Mouse (Mus musculus) thymus, postnatal 36 days (tissue): ENCODE data around the gene Abhd2.

ENCODE experiments used
- DNase-seq, 2 experiments: peaks; one replicate each; pipeline ENCODE4 v3.0.0; 2022; ENCODE audit warnings: mixed read lengths in 2 of 2

Gene Abhd2

GRCm38 (mm10) chr7:79333419-79333818 is 60.4 kb downstream of the Abhd2 start:
- DNase-seq, result no peak

- no peak for DNase-seq
Observed at GRCm38 (mm10) chr7:79336362-79336910, 63.4 kb downstream of the Abhd2 start.

GRCm38 (mm10) chr7:79345902-79346301 is 72.9 kb downstream of the Abhd2 start:
- DNase-seq, result peak; percentile 40 to 50

GRCm38 (mm10) chr7:79346555-79347075 is 73.6 kb downstream of the Abhd2 start:
- no peak for DNase-seq

DNA sequence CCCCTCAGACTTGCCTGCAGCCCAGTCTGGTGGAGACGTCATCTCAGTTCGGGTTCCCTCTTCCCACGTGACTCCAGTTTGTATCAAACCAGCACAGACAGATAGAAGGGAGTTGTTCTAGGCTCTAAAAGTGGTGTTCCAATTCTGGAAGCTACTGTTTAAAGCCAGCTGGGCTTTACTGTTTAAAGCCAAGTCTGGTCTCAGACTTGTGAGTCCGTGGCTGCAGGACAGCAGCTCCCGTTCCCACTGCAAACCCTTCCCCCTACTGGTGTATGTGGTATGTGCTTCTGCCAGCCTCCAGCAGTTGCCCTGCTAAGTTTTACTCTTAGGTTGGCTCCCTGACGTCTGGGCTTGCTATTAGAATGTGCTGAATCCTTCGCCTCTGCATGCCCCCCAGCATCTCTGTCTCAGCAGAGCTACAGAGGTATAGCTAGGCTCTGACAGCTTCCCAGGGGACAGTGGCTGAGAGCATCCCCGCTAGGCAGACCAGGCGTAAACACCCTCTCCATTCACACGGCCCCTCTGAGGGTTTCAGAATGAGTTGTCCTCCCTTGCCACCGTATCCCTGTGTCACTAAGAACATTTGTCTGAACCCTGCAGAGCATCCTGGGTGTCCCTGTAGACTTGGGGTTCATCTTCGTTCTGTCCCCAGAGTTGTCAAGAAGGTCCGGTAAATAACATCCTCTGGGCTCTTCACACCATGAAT is 74.3 kb downstream of the Abhd2 start:
- no peak for DNase-seq

DNA sequence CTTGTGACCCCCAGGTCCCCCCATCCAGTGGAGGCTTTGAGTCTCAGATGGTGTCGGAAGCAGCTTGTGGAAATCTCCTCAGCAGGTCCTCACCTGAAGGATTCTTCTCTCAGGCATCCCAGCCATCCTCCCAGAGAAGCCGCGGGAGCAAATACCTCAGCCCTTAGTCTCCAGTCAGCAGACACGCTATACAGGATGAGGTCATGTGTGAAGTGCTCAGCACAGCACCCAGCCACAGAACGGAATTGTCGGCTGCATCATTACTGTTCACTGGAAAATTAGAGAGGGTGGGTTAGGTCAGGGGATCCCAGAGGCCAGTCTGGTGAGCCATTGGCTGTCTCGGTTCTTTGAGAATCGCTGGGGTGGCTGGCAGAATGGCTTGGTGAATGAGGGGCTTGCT is 75.8 kb downstream of the Abhd2 start:
- no peak for DNase-seq

- DNase-seq, result peak; percentile 54 to 65
Observed at GRCm38 (mm10) chr7:79349738-79350386, 76.9 kb downstream of the Abhd2 start.

- peak; percentile 74 to 84 for DNase-seq
Observed at GRCm38 (mm10) chr7:79358350-79359182, 85.6 kb downstream of the Abhd2 start.

DNA sequence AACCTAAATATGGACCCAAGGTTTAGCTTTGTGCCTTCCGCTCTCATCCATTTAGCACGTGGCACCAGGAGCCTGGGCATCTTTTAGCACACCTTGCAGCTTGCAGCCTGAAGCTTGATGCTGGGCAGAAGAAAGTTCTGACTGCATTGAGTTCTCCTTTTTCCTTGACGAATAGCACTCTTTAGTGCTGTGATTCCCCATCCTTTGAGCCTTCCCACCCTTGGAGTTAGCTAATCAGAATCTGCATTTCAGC is 86.1 kb downstream of the Abhd2 start:
- no peak for DNase-seq

DNA sequence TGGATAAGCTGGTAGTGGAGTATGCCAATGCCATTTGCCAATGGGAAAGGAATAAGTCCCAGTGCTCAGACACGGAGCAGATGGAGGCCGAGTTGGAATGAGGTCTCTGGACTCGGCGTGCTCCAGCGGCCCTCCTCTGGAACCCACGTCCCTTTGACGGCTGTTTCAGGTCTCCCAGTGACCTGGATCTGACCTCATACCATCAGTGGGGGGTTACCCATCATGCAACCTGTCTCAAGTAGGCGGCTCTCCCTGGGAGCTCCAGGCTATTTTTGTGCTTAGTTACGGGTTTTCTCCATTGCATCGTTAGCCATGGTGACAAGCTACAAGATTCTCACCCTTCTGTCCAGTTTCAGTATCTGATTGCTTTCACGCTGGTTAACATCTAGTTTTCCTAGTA is 87.1 kb downstream of the Abhd2 start:
- no peak for DNase-seq

- DNase-seq, result peak in 1 of 2 experiments; percentile 39
Observed at GRCm38 (mm10) chr7:79362208-79362607, 89.2 kb downstream of the Abhd2 start.

- DNase-seq, result no peak
Observed at GRCm38 (mm10) chr7:79362830-79363229, 89.8 kb downstream of the Abhd2 start.

- peak; percentile 62 to 77 for DNase-seq
Observed at GRCm38 (mm10) chr7:79363370-79364043, 90.5 kb downstream of the Abhd2 start.

GRCm38 (mm10) chr7:79368664-79369063 is 95.7 kb downstream of the Abhd2 start:
- DNase-seq, result no peak

DNA sequence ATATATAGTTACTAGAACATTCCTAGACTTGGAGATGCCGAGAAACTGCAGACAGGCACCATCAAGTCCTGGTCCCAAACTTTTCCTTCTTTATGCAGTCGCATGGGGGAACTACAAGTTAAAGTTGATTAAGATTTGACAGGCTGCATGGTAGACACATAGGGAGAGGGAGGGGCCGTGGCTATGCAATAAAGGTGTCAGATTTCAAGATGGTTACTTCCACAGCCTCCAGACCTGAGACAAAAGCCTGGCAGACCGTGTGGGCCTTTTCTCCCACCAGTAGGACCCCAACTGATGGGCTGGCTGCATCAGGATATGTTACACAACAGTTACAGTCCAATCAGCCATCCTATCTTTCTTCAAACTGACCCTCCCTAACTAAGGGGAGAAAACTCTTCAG is 96.4 kb downstream of the Abhd2 start:
- DNase-seq, result no peak

DNA sequence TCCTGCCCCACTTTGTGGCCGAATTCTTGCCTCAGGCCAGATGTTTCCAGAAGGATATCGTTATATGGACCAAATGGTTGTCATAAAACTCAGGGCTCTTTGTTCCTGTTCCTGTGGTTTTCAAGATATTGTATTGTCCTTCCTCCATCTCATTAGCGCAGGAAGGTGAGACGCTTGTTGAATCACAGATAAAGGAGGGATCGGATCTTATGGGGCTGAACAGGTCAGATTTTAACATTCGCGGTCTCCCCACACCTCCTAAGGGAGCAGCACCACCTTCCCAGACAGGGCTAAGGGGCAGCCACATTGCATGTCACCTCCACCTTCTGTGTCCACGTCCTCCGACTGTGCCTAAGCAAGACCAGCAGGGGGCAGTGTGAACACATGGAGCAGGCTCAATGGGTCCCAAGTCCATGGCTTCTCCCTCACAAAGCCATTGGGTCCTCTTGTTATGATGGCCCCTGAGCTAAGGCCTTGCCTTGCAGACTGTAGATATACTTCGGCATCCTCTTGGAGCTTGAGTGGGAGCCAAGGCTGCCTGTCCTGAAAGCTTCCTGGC is 98.4 kb downstream of the Abhd2 start:
- DNase-seq, result peak; percentile 82

DNA sequence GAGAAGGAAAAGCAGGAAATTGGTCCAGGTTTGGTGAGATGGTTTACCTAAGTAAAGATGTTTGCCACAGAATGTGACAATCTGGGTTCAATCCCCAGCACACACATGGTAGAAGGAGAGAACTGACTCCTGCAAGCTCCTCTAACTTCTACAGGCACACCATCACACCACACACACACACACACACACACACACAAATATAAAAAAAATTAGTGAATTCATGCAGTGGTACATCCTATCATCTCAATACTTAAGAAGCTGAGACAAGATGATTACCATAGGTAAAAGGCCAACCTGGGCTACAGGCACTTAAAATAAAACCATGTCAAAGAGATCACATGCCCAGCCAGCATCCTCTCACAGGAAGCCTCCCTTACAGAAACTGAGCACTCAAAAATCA is 101.0 kb downstream of the Abhd2 start:
- no peak for DNase-seq

GRCm38 (mm10) chr7:79375594-79375993 is 102.6 kb downstream of the Abhd2 start:
- no peak for DNase-seq

DNA sequence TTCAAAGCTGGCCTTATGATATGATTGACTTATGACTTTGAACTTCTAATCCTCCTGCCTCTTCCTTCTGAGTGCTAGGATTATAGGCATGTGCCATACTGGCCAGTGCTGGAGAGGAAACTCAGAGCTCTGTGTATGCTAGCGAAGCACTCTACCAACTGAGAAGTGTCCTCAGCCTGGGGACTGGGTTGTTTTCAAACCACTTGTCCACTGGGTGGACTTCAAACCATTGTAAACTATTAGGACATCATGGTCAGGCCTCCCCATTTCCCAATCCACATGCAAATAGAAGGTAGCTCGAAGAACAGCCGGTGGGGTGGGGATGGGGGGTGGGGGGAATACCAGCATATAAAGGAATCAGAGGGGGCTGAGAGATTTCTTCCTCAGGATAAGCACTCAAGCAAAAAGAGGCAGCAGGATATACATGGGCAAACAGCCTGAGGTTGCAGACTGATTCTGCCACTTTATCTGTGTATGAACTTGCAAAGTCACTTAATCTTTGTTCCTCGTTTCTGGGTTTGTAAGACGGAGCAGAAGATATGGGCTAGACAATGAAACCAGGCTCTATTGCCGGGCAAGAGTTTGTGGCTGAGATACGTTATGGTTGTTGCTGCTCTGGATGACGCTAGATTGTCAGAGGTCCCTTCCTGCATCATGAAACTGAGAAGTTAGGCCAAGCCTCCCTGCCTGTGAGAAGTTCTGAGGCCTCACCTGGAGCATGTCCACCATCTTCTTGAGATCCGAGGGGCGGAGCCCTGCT is 103.7 kb downstream of the Abhd2 start:
- no peak for DNase-seq

DNA sequence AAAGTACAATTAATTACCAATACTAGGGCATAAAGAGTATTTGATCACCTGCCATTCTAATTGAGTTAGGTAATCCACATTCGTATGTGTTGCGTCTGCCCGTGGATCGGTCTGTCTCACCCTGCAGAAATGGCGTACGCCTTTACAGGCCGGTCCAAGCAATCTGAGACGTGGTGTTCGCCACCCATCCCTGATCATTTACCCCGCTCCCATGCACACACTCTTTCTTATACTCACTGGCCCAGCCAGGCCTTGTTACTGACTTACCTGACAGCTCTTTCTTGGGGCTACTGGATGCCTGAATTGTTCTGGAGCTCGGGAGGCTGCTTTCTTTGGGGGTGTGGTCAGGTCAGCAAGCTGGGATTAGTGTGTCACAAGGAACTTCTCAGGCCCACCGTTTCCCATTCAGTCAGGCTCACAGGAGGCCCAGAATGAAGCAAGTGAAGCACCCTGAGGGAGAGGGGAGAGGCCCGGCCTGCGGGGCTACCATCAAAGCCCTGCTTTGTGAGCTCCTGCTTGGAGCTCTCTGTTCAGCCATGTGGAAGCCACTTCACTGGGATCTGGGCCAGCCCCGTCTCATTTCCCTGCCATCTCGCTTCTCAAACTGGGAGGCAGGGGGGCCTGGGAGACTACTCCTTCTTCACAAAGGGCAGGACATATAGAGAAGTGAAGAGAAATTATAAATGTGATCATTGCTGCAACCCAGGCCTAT is 113.6 kb downstream of the Abhd2 start, which contains the start of gene Rlbp1:
Gene Rlbp1, minus strand, starts transcription at position 627 of the 712 bp plus-strand sequence.
- DNase-seq, result no peak

DNA sequence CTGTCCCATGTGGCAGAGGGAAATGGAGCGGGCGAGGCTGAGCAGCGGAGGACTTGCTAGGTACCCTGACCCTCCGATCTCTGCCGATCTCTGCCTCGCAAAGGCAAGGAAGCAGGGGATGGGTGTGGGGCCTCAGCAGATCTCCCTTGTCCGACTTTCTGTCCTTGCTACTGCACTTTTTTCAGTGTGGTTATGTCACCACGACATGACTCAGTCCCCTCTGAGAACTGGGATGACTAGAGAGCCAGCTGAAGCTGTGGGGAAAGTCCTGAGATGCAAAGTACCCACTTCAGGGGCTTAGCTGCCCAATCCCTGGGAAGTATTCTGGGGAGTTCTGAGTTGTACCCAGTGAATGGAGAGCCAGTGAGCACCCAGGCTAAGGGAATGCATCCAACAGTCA is 114.1 kb downstream of the Abhd2 start:
- DNase-seq, result no peak
